Mouse (Mus musculus) C2C12 (cell line): ENCODE data around the gene Gm21190.
"Not testable (repeated sequence)": the region's sequence is repeated elsewhere in the genome, so short reads cannot be mapped to it uniquely, and the experiment has no call there.

Experiments used
- CEBPB ChIP-seq: IDR thresholded peaks from one replicate; pipeline ENCODE4 v1.6.1; 2011; ENCODE audit warnings: low read depth, mild to moderate bottlenecking, control low read depth, moderate library complexity
- CTCF ChIP-seq: IDR thresholded peaks from one replicate; pipeline ENCODE4 v1.5.1; 2011; ENCODE audit not compliant: control insufficient read depth, insufficient read depth, insufficient read length
- FOSL1 ChIP-seq: IDR thresholded peaks from one replicate; pipeline ENCODE4 v1.8.0; 2011; ENCODE audit warnings: mild to moderate bottlenecking, low read length; ENCODE audit not compliant: poor library complexity, insufficient read depth, severe bottlenecking
- MYOD1 ChIP-seq: IDR thresholded peaks from one replicate; pipeline ENCODE4 v1.6.1; 2011; ENCODE audit warnings: low read depth; ENCODE audit not compliant: control insufficient read depth, insufficient read length
- MYOG ChIP-seq: IDR thresholded peaks from one replicate; pipeline ENCODE4 v1.6.1; 2011; ENCODE audit not compliant: control insufficient read depth, insufficient read length; ENCODE audit errors: extremely low read depth
- USF1 ChIP-seq: IDR thresholded peaks from one replicate; pipeline ENCODE4 v1.6.1; 2011; ENCODE audit warnings: low read depth, mild to moderate bottlenecking, control low read depth, moderate library complexity

- TF ChIP-seq CTCF, MYOG, MYOD1, FOSL1, CEBPB, USF1: not testable (repeated sequence)
Measured at GRCm38 (mm10) chr5:15507757-15508459, 21.1 kb downstream of the Gm21190 start.
